Comparison of ENCODE assay signal across 11 mouse cellular contexts in the genomic region with DNA sequence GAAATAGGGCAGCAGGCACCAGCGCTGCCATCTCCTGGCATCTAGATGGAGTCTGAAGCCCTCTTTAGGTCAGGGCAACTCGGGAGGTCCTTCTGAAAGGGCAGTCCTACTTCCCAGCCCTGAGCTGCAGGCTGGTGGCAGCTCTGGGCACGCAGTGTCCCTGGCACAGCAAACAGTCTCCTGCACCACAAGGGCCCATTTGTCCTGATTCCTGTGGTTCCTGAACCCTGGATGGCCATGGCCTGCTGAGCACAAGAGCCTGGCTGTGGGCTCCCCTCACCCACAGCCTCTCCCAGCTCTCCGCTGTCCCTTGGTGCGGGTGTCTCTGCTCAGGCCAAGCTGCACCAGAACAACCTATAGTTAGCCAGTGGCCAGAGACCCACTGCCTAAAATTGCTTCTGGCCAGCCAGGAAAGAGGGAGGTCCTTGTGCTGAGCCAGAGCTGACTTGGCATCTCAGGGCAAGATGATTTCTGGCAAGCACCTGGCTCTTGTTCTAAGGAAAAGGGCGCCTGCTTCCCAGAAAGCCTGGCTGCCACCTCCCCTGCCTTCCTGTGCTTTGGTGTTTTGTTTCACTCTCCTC. TPM values are rescaled to one million over a fixed set of nuclear protein-coding genes. Genes with fewer than 3 reads are reported as not detected.
DNase-seq lines count a peak whose midpoint lies in the region; ATAC-seq and TF ChIP-seq lines count a peak whose summit lies in the region.
"Had no signal": no experiment of that assay in that cellular context is flagged by ENCODE, and none has a peak within 500 bp of the region (broad histone marks: within the 10 kb centered on the region; RNA-seq: fewer than 3 reads in every experiment).

No protein-coding gene starts in this region.

- WGBS in kidney, adult 2 months: 49% methylated on average over 6 of the region's 6 CpGs
- WGBS in limb, embryonic 12.5 days: 72% methylated on average over 6 of the region's 6 CpGs

- ATAC-seq in limb, embryonic 12.5 days (ENCODE audit: insufficient number of reproducible peaks, insufficient read depth, low FRiP score, low TSS enrichment, low read depth): no peak
- no peak for ATAC-seq in megakaryocyte, adult 5-6 weeks (ENCODE audit: poor library complexity, severe bottlenecking)
- ATAC-seq: Patski had no signal

- peak overlapping the region; percentile 24; the same call in 1 of the 2 replicates for H3K27ac ChIP-seq in kidney, adult 2 months (ENCODE audit: insufficient read depth, low read depth, low read length)
- peak overlapping the region; percentile 96 for H3K27ac ChIP-seq in cortical plate, adult 2 months (ENCODE audit: insufficient read depth, low read length)
- H3K27ac ChIP-seq in limb, embryonic 12.5 days: 0 out of 2 replicates have a peak overlapping the region, but pooled peaks have one; percentile 17

- no peaks in the 10 kb centered on the region for H3K27me3 ChIP-seq in kidney, adult 2 months (replicated peaks; ENCODE audit: control insufficient read depth, insufficient read depth, low read length)
- no peaks in the 10 kb centered on the region for H3K27me3 ChIP-seq in limb, embryonic 12.5 days
- H3K27me3 ChIP-seq: Patski had no signal

- DNase-seq in kidney, adult 2 months: peak; percentile 89
- no peak for DNase-seq in kidney, postnatal 10 days
- peak; percentile 54 for DNase-seq in cerebellum, adult 8-10 months
- no peak for DNase-seq in heart, adult 18-20 months

- no peak overlapping the region for H3K4me3 ChIP-seq in kidney, adult 2 months (ENCODE audit: insufficient read depth, low read depth, low read length)
- H3K4me3 ChIP-seq in cortical plate, adult 2 months (ENCODE audit: insufficient read depth, low read length): no peak overlapping the region
- H3K4me3 ChIP-seq in limb, embryonic 12.5 days (replicated peaks): no peak overlapping the region

- no peaks in the 10 kb centered on the region for H3K36me3 ChIP-seq in kidney, adult 2 months (ENCODE audit: control insufficient read depth, insufficient read depth, low read length)
- peaks cover 20% of the 10 kb centered on the region; the same call in 1 of the 2 replicates for H3K36me3 ChIP-seq in limb, embryonic 12.5 days

- no peak overlapping the region for H3K9ac ChIP-seq in limb, embryonic 12.5 days (replicated peaks)

- no peak for TF ChIP-seq CTCF in kidney, adult 2 months (conservative IDR thresholded peaks at IDR 0.05; ENCODE audit: insufficient read depth, insufficient read length, low read depth, low read length)
- no peak for TF ChIP-seq CTCF in cortical plate, adult 2 months (IDR thresholded peaks at IDR 0.05; ENCODE audit: extremely low read depth, insufficient read depth, low read length)

- no peak for TF ChIP-seq POLR2A in kidney, adult 2 months (IDR thresholded peaks at IDR 0.05; ENCODE audit: low read depth, low read length)
- TF ChIP-seq POLR2A in cortical plate, adult 2 months (IDR thresholded peaks at IDR 0.05; ENCODE audit: extremely low read depth, insufficient read depth, low read length): no peak

- H3K4me2 ChIP-seq in limb, embryonic 12.5 days: no peak overlapping the region

- H3K4me1 ChIP-seq in kidney, adult 2 months (ENCODE audit: control insufficient read depth, insufficient read depth, low read length): peaks cover 30% of the 10 kb centered on the region
- H3K4me1 ChIP-seq in cortical plate, adult 2 months (ENCODE audit: control insufficient read depth, insufficient read depth, low read length): peaks cover 32% of the 10 kb centered on the region
- H3K4me1 ChIP-seq in limb, embryonic 12.5 days (replicated peaks): peaks cover 60% of the 10 kb centered on the region

- H3K9me3 ChIP-seq in limb, embryonic 12.5 days: no peaks in the 10 kb centered on the region

RNA-seq across cellular contexts. Expression of gene Ralgds, which starts 8.7 kb away (rescaled TPM):
- 24.6 and 32.3 TPM in 2 replicates for polyA plus RNA-seq in kidney, adult 2 months (2012; rRNA removed)
- 107 and 112 TPM in 2 replicates for polyA plus RNA-seq in cortical plate, adult 2 months (2012; rRNA removed)
- 42.7 and 54.7 TPM in 2 replicates for polyA plus RNA-seq in limb, embryonic 12.5 days (2016; fragmentation: Nextera tagmentation; extraction: Ambion mirVana)
- 1.4 and 2.3 TPM in 2 replicates for total RNA-seq in megakaryocyte, adult 5-6 weeks (2015)
- 1.8 and 2.1 TPM in 2 replicates for total RNA-seq in megakaryocyte, adult 5-6 weeks (2017)
- total RNA-seq in heart, adult 18-20 months (2021): 10 to 100 TPM in 1 of 2 experiments, 1 to 10 TPM in 1; 8.7 to 11.5 TPM

RNA-seq across cellular contexts. Expression of gene Gm10134, which starts 15.8 kb away (rescaled TPM):
- polyA plus RNA-seq in kidney, adult 2 months (2012; rRNA removed): 0.33 TPM in 1 of 2 replicates, not detected in the other
- 0.79 TPM in 1 of 2 replicates, not detected in the other for polyA plus RNA-seq in cortical plate, adult 2 months (2012; rRNA removed)
- 0.69 and 0.89 TPM in 2 replicates for polyA plus RNA-seq in limb, embryonic 12.5 days (2016; fragmentation: Nextera tagmentation; extraction: Ambion mirVana)
- total RNA-seq in megakaryocyte, adult 5-6 weeks (2015): not detected in 2 replicates
- not detected in 2 replicates for total RNA-seq in megakaryocyte, adult 5-6 weeks (2017)
- total RNA-seq in heart, adult 18-20 months (2021): 1 to 10 TPM; 1.1 to 1.2 TPM
- total RNA-seq: megakaryocyte-erythroid progenitor cell, adult 5-6 weeks had no signal
- polyA plus RNA-seq: limb, embryonic 11.5 days; Patski had no signal

RNA-seq across cellular contexts. Expression of gene Gbgt1, which starts 25.0 kb away (rescaled TPM):
- polyA plus RNA-seq in kidney, adult 2 months (2012; rRNA removed): 1.2 and 1.3 TPM in 2 replicates
- polyA plus RNA-seq in cortical plate, adult 2 months (2012; rRNA removed): 1.8 and 2.0 TPM in 2 replicates
- 0.25 TPM in 1 of 2 replicates, not detected in the other for polyA plus RNA-seq in limb, embryonic 12.5 days (2016; fragmentation: Nextera tagmentation; extraction: Ambion mirVana)
- total RNA-seq in megakaryocyte, adult 5-6 weeks (2015): not detected in 2 replicates
- 0.48 TPM in 1 of 2 replicates, not detected in the other for total RNA-seq in megakaryocyte, adult 5-6 weeks (2017)
- total RNA-seq in heart, adult 18-20 months (2021): 1 to 10 TPM; 2.4 to 2.7 TPM
- total RNA-seq: megakaryocyte-erythroid progenitor cell, adult 5-6 weeks had no signal
- polyA plus RNA-seq: limb, embryonic 11.5 days; Patski had no signal

RNA-seq across cellular contexts. Expression of gene Cel, which starts 41.5 kb away (rescaled TPM):
- polyA plus RNA-seq in kidney, adult 2 months (2012; rRNA removed): 0.15 TPM in 1 of 2 replicates, not detected in the other
- polyA plus RNA-seq in cortical plate, adult 2 months (2012; rRNA removed): 0.06 and 0.08 TPM in 2 replicates
- not detected in 2 replicates for polyA plus RNA-seq in limb, embryonic 12.5 days (2016; fragmentation: Nextera tagmentation; extraction: Ambion mirVana)
- not detected in 2 replicates for total RNA-seq in megakaryocyte, adult 5-6 weeks (2015)
- not detected in 2 replicates for total RNA-seq in megakaryocyte, adult 5-6 weeks (2017)
- not detected for total RNA-seq in heart, adult 18-20 months (2021)
- total RNA-seq: heart, postnatal 36 days; megakaryocyte-erythroid progenitor cell, adult 5-6 weeks had no signal
- polyA plus RNA-seq: limb, embryonic 11.5 days; Patski had no signal

RNA-seq across cellular contexts. Expression of gene Mrps2, which starts 53.8 kb away (rescaled TPM):
- 65.7 and 72.7 TPM in 2 replicates for polyA plus RNA-seq in kidney, adult 2 months (2012; rRNA removed)
- polyA plus RNA-seq in cortical plate, adult 2 months (2012; rRNA removed): 37.2 and 38.8 TPM in 2 replicates
- 58.7 and 66.4 TPM in 2 replicates for polyA plus RNA-seq in limb, embryonic 12.5 days (2016; fragmentation: Nextera tagmentation; extraction: Ambion mirVana)
- total RNA-seq in megakaryocyte, adult 5-6 weeks (2015): 29.0 and 29.3 TPM in 2 replicates
- total RNA-seq in megakaryocyte, adult 5-6 weeks (2017): 15.7 and 16.7 TPM in 2 replicates
- total RNA-seq in heart, adult 18-20 months (2021): 10 to 100 TPM; 42.6 to 43.7 TPM

Comparison
In these comparisons a context has a peak if more than half of its experiments do, and no peak if none do; other contexts are left out.
1. DNase-seq: peak in kidney, adult 2 months (single experiment) and cerebellum, adult 8-10 months (single experiment); none in kidney, postnatal 10 days (single experiment) and heart, adult 18-20 months (0 of 2).
2. H3K27ac ChIP-seq: peak in every context shown above with its lines; median percentile 96 in cortical plate, adult 2 months; 24 in kidney, adult 2 months; 17 in limb, embryonic 12.5 days.